Mouse (Mus musculus) inflammation-experienced regulatory T-cells, adult 6 months (primary cell): ENCODE data around the gene Col9a1. TPM values are rescaled to one million over a fixed set of nuclear protein-coding genes. Genes with fewer than 3 reads are reported as not detected.

ENCODE experiments used
- ATAC-seq: one replicate; pipeline ENCODE4 v1.8.0; 2017
- polyA plus RNA-seq, 3 experiments: library from polyadenylated mRNA; unstranded; fragments of 100-300 nt; shearing (Covaris generic); gene quantifications; one replicate each; pipeline ENCODE4 v1.2.1; 2017

The Col9a1 gene
- polyA plus RNA-seq, 3 experiments from 2014 or later: not detected

DNA sequence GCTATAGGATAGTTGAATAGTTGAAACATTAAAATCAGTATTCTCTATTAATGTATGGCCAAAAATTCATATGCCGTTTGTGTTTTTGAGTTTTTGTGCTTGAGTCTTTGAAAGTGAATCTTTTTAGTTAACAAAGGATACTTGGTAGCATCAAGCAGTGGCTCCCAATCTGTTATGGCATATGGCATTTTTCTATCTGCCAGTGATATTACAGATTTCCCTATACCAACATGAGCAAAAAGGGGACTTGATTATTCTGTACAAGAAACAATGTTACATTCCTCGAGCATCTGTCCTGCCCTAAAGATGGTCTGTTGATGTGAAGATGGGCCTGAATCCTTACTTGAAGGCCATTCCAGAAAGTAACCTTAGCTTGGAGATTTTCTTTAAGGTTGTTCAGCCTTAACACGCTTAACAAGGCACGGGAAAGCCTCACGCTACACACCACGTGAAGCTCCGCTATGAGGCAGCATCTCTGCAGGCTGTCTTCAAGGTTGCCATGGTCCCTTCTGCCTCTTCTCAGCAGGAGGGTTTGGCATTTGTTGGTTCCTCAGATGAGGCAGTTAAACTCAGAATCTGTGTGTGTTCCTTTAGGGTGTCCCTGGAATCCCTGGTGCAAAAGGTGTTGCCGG lies 45.7 kb downstream of the Col9a1 start:
- no peak for ATAC-seq

GRCm38 (mm10) chr1:24225825-24226526 lies 48.6 kb downstream of the Col9a1 start:
- ATAC-seq: no peak

DNA sequence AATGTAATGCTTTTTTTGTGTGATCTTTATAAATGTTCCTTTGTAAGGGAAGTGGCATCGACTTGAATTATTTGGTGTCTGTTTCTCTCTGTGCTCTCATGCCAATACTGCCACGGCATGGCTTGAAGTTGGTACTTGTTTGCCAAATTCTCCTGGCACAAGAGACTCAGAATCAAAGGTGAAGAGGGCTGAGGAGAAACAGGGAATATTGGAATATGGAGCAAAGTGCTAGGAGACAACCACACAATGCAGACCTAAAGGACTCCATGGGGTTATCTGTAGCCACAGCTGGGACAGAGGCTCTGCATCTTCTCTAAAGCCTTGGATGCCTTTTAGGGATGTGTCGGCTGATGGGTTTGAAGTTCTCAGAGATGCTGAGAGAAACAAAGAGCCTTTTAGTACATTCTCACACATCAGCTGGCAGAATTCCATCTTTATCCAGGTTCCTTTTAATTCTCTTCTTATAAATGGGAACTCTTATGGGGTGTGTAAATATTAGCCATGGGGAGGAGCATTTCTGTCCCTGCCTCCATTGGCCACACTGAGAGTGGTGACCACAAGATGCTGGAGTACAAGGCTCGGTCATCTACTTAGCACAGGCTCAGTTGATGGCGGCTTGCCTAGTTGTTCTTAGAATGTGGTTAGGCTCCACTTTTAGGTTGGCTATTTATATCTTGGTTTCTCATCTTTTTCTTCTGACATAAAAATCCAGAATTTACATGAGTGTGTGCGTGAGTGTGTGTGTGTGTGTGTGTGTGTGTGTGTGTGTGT lies 49.7 kb downstream of the Col9a1 start:
- ATAC-seq: no peak

DNA sequence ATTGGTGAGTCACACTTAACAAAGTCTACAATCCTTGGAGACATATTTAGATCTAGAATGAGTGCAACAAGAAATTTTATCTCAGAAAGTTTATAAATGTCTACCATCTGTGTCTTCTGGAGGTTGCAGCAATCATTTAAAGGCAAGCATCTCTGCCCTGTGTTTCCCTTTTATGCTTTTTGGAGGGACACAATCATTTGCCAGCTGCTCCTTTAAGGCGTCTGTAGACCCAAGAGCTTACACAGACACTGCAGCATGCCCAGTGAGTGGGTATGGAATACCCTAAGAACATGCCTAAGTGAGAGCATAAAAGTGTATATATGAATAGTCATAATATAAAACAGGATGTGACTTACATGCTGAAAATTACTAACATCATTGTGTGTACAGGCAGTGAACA lies 52.1 kb downstream of the Col9a1 start:
- no peak for ATAC-seq

DNA sequence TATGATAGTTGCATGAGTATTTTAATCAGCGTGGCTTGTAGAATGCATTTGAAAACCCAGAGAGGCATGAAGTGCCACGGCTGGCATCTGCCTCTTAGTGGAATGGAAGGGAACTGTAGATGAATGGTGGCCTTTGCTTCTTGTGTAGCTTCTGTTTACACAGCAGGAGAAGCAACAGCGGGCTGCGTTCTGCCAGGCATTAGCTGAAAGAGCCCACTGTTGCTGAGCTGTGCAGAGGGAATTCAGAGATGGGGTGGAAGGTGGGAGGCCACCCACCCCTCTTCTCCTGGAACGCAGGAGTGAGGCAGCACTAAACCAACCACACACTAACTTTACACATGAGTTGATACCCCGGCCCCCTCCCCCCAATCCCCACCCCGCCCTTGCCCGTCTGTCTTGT lies 53.0 kb downstream of the Col9a1 start:
- no peak for ATAC-seq

GRCm38 (mm10) chr1:24231504-24232270 lies 54.3 kb downstream of the Col9a1 start:
- no peak for ATAC-seq

GRCm38 (mm10) chr1:24236330-24236729 lies 58.9 kb downstream of the Col9a1 start:
- no peak for ATAC-seq

DNA sequence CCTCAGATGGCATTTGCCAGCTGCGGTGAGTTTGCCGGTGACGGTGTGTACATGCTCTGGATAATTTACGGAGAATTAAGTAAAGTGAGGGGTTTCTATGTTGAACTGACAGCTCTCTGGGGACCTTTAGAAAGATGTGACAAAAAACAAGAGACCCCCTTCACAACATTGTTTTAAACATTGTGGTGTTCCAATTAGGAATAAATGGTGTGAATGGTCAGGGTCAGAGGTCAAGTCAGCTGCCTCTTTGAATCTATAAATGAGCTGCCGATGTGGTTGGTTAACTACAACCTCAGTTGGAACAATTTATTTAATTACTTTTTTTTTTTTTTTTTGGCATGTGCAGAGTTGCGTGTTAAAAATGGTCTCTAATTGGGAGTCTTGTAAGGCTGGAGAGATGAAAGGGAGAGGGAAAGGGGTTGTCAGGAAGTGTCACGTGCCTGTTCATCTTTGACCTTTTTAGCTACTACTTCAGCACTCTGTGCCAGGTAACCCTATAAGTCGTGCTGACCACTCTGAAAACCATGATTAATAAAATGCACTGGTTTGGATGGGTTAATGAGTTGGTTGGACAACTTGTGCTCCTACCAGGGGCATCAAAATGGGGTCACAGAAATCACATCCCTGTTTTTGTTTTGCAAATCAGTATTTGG lies 62.8 kb downstream of the Col9a1 start:
- no peak for ATAC-seq

DNA sequence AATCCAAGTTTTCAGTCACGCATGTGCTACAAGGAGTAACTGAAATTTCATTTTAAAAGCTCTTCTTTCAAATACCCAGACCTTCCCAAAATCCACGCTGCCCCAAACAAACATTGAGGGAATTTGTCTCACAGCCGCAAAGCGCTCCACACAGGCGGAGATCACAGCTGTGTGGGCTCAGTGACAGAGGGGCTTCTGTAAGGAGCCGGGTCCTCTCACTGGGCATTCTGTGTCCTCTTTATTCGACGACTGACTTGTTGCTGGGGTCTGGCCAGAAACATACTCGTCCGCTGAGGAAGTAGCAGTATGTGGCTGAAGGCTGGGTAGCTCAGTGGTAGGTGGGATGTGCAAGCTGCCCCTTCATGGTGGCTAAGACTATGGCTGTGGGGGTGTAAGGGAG lies 67.5 kb downstream of the Col9a1 start:
- ATAC-seq: no peak

GRCm38 (mm10) chr1:24245700-24246375 lies 68.4 kb downstream of the Col9a1 start:
- no peak for ATAC-seq

DNA sequence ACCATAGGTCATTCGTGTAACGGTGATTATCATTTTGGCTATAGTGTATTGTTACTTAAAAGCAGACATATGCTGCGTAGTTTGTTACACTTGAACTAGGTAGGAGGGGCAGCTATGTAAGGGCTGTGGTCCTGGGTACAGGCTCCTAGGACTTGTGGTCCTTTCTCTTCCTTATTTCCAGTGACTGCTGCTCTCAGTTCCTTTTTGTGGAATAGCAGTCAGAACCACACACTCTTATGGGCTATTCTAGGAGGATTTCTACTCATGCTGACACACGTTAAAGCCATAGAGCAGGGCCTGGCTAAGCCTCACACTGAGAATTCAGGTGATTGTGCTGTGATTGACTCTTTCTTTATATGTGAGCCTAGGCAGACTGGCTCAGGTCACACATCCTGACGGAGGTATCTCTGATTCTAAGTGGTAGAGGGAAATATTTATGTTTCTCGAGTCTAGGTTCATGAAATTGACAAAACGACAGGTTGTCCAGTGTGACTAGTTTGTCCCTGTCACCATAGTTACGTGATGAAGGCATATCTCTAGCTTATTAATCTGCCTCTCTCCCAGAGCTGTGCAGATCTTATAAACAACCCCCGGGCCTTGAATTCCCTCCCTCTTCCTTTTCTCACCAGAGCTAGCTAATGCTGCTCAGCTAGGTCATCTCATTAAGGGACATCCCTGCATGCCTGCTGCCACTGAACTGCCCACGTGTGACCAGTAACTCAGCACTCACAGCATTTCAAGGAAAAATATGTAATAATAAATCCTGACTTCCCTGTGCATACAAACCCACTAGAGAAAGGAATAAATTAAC lies 71.1 kb downstream of the Col9a1 start:
- no peak for ATAC-seq

DNA sequence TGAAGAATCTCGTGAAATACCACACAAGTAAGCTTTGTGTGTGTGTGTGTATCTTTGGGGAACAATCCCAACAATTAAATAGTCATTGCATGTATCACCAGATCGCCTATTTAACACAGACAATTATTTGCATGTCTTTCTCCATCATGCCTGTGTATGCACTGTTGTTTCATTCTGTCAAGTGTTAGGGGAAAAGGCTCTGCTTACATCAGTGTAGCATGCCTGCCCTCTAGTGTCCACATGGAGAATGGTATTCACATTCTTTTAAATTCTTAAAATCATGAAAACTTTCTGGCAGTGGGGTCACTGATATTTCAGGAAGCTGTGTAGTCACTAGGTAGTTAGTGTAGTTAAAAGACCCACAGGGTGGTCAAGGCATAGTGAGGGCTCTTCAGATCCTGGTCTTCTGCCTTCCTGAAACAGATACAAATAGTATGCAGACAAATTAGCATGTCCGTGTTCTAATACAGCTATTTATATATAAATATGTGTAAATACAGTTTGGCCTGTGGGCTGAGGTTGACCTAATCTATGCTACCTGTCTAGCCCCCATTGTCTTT lies 71.8 kb downstream of the Col9a1 start:
- ATAC-seq: no peak

DNA sequence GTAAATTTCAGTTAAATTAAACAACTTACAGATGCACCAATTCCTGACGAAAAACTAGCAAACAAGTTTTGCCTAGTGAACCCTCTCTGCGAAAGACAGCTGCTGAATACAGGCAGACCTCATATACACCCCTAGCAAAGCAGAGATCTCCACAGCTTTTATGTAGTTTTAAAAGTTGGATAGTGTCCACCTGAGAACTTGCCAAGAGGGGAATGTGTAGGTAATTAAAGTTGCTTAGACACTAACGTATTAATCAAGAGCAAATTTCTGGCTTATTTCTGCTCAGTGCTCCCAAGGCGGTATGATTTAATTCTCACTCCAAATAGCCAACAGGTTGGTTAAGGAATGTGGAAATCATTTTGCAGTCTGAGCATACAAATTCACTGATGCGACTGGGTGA lies 80.6 kb downstream of the Col9a1 start:
- no peak for ATAC-seq

- no peak for ATAC-seq
Observed at GRCm38 (mm10) chr1:24259419-24259818, 82.0 kb downstream of the Col9a1 start.

GRCm38 (mm10) chr1:24261181-24261580 lies 83.8 kb downstream of the Col9a1 start:
- no peak for ATAC-seq

DNA sequence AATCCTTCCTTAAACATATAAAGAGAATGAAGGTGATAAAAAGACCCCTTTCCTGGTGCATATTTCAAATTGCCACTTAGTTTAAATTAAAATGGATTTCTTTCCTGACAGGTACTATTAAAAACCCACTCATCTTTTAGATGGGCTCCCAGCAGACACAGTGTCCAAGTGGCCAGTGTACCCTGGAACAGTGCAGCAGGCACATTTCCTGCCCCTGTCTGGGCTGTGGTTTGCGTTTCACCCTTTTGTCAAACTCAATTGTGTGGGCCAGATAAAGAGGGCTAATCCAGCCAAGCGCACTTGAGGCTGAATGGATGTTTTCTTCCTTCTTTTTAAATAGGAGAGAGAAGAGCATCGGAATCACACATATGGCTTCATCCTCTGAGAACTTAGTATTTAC lies 89.6 kb downstream of the Col9a1 start:
- ATAC-seq: no peak

DNA sequence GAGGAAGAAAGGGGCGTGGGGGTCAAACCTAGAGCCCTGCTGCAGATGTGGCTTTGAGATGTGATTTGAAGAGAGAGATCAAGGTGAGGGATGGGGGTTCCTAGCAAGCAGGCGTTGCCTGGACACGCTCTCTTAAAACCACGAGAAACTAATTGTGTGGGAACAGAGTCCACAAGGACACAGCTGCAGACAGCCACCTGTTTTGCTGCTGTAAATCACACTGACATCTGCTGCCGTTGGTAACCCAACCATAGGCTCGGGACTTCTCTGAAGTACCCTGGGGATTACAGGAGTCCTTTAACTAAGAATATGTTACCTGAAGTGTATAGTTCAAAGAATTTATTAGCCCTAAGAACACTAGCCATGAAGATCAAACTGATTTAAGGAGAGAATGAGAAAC lies 109.0 kb downstream of the Col9a1 start:
- no peak for ATAC-seq

DNA sequence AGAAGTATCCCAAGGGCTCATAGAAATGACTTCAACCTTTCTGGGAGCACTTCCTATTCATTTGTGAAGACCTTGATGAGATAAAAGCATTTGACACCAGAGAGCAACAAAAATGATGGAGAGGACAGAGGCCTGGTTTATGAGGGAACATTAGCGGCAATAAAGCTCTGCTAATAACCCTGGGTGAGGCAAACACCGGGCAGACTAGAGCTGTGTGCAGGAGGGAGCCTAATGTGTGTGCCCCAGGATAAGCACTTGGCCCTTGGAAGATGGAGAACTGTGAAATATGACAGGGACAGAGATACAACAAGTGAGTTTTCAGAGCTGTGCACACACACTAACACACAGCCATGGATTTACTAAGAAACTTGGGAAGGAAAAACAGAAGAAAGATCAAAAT lies 115.1 kb downstream of the Col9a1 start:
- no peak for ATAC-seq

DNA sequence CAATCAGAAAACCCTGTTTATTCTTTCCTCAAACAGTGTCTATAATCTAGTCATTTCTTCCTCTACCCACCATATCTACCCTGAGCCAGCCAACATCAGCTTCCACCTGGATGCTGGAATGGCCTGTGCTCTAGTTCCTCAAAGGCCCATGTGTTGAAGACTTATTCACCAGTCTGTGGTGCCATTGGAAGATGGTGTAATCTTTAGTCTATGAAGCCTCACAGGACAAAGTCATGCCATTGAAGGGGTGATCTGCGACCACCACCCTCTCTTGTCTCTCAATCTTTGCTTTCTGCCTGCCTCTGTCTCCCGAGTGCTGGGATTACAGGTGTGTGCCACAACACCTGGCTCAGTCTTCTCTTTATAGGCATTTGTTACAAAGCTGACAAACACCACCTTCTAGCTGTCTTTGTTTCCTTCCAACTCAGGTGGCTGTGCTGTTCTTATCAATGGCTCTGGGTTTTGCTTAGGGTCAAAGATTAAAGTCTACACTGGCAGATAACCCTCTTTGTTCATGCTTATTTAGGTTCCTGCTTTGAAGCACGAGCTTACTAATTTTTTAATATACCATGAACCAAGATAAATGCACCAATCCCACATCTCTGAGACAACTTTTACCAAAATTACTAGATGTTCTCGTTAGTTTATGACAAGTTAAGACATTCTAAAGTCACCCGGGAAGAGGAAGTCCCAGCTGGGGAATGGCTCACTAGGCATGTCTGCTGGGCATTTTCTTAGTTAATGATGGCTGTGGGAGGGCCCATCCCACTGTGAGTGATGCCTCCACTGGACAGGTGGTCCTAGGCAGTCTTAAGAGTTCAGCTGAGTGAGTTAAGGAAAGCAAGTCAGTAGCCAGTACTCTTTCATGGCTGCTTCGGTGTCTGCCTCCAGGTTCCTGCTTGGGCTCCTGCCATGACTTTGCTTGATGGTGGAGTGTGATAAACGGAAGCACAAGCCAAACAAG lies 117.9 kb downstream of the Col9a1 start:
- ATAC-seq: no peak
